Mouse (Mus musculus): ENCODE data around the gene Pacrg. TPM values are rescaled to one million over a fixed set of nuclear protein-coding genes. Genes with fewer than 3 reads are reported as not detected.

The Pacrg gene
- polyA plus RNA-seq, 1 experiment from 2014 or later = 1.0 TPM

DNA sequence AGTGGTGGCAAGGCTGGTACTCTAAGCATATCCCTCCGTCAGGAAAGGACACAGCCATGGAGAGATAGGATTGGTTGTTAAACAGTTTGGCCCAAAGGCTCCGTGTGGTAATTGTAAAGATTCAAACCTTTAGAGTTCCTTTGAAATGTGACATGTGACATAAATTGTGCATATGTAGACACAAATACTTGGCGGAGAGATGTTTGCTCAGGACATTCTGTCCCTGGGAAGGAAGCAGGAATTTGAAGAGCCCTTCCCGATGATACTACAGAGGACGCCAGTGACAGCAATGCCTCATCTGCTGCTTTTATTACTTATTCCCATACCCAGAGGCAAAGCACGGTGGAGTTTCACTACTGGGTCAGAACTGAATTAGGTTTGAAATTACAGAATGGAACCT, 374.6 kb downstream of the Pacrg start:
- WGBS = 73% methylated on average over 6 of the region's 6 CpGs
- H3K4me2 ChIP-seq = no peak overlapping the region
- H3K27me3 ChIP-seq = no peaks in the 10 kb centered on the region
- no peak overlapping the region for H3K9ac ChIP-seq
- no peak overlapping the region for H3K27ac ChIP-seq
- H3K36me3 ChIP-seq = no peaks in the 10 kb centered on the region
- H3K9me3 ChIP-seq (replicated peaks) = no peaks in the 10 kb centered on the region
- no peak for ATAC-seq (replicated peaks; ENCODE audit: insufficient number of reproducible peaks, insufficient read depth, low FRiP score, low read depth)
- no peak overlapping the region for H3K4me3 ChIP-seq
- H3K4me1 ChIP-seq (replicated peaks) = peaks cover 10% of the 10 kb centered on the region

DNA sequence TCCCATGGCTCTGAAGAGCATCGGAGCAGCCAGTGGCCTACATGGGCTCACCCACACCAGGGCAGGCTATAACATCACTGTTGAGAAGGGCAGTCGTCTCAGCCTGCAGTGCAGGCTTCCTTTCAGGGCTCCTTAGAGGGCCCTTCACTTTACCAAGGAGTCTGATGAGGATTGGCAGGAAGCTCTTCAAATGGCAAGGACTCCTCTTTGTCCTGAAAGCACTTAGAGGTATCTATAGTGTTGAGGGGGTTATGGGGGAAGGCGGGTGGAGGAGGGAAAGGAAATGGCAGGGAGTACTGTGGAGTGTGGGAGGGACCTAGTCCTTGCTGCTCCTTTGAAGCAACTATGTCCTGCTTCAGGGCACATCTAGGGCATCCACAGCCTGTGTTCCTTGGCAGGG, 375.4 kb downstream of the Pacrg start:
- WGBS = 71% methylated on average over 3 of the region's 3 CpGs
- Histone ChIP-seq H3K9me3 (replicated peaks) (no peaks in the 10 kb centered on the region), H3K4me1 (replicated peaks) (peaks cover 10% of the 10 kb centered on the region), H3K4me2 (no peak overlapping the region), H3K4me3 (no peak overlapping the region), H3K9ac (no peak overlapping the region), H3K36me3 (no peaks in the 10 kb centered on the region), H3K27me3 (no peaks in the 10 kb centered on the region), H3K27ac (no peak overlapping the region)
- no peak for ATAC-seq (replicated peaks; ENCODE audit: insufficient number of reproducible peaks, insufficient read depth, low FRiP score, low read depth)

DNA sequence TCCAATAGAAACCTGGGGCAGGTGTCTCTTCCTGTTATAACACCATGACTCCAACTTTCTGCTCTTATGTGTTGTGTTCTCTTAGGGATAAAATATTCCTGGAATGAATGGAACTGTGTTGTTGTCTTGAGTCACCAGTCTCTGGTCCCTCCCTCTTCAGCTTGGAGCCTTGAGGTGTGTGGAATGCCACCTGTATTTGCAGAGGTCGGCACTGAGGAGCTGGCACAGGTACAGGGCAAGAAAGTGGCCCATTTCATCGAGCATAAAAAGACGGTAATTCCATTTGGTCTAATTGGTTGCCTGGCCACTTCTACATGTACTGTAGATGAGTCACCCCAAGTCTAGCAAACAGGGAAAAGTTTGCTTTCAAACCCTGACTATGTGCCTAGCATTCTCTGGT, 376.5 kb downstream of the Pacrg start:
- WGBS = 85% methylated on average over 3 of the region's 3 CpGs
- ATAC-seq (replicated peaks; ENCODE audit: insufficient number of reproducible peaks, insufficient read depth, low FRiP score, low read depth) = no peak
- H3K27ac ChIP-seq = no peak overlapping the region

GRCm38 (mm10) chr17:10460916-10461315, 379.2 kb downstream of the Pacrg start:
- Histone ChIP-seq H3K4me3 (no peak overlapping the region), H3K4me2 (no peak overlapping the region), H3K9ac (no peak overlapping the region), H3K36me3 (no peaks in the 10 kb centered on the region), H3K27ac (no peak overlapping the region), H3K4me1 (replicated peaks) (peaks cover 9% of the 10 kb centered on the region), H3K9me3 (replicated peaks) (no peaks in the 10 kb centered on the region), H3K27me3 (no peaks in the 10 kb centered on the region)
- 87% methylated on average over 4 of the region's 4 CpGs for WGBS
- ATAC-seq (replicated peaks; ENCODE audit: insufficient number of reproducible peaks, insufficient read depth, low FRiP score, low read depth) = no peak

More for the DNA sequence above, 376.5 kb downstream of the Pacrg start:
- no peaks in the 10 kb centered on the region for H3K27me3 ChIP-seq
- no peaks in the 10 kb centered on the region for H3K9me3 ChIP-seq (replicated peaks)
- no peak overlapping the region for H3K4me3 ChIP-seq
- H3K4me2 ChIP-seq = no peak overlapping the region
- no peak overlapping the region for H3K9ac ChIP-seq
- H3K4me1 ChIP-seq (replicated peaks) = peaks cover 10% of the 10 kb centered on the region
- no peaks in the 10 kb centered on the region for H3K36me3 ChIP-seq

GRCm38 (mm10) chr17:10458743-10459142, 381.4 kb downstream of the Pacrg start:
- Histone ChIP-seq H3K36me3 (no peaks in the 10 kb centered on the region), H3K4me3 (no peak overlapping the region), H3K9ac (no peak overlapping the region), H3K9me3 (replicated peaks) (no peaks in the 10 kb centered on the region), H3K27ac (no peak overlapping the region), H3K27me3 (no peaks in the 10 kb centered on the region), H3K4me2 (no peak overlapping the region), H3K4me1 (replicated peaks) (0 out of 2 replicates have a peak, but pooled peaks cover 3% of the 10 kb centered on the region)
- ATAC-seq (replicated peaks; ENCODE audit: insufficient number of reproducible peaks, insufficient read depth, low FRiP score, low read depth) = no peak

- WGBS = 80% methylated on average over 4 of the region's 4 CpGs
- Histone ChIP-seq H3K9ac (no peak overlapping the region), H3K27ac (no peak overlapping the region), H3K4me3 (no peak overlapping the region), H3K9me3 (replicated peaks) (no peaks in the 10 kb centered on the region), H3K27me3 (no peaks in the 10 kb centered on the region), H3K36me3 (no peaks in the 10 kb centered on the region), H3K4me2 (no peak overlapping the region), H3K4me1 (replicated peaks) (peaks cover 8% of the 10 kb centered on the region)
- no peak for ATAC-seq (replicated peaks; ENCODE audit: insufficient number of reproducible peaks, insufficient read depth, low FRiP score, low read depth)
These were observed 383.7 kb downstream of the Pacrg start for GRCm38 (mm10) chr17:10456409-10456808.

- ATAC-seq (replicated peaks; ENCODE audit: insufficient number of reproducible peaks, insufficient read depth, low FRiP score, low read depth) = no peak
- no peak overlapping the region for H3K4me3 ChIP-seq
- WGBS = 77% methylated on average over 7 of the region's 7 CpGs
- H3K27me3 ChIP-seq = no peaks in the 10 kb centered on the region
- H3K4me2 ChIP-seq = no peak overlapping the region
- peaks cover 12% of the 10 kb centered on the region for H3K4me1 ChIP-seq (replicated peaks)
- no peak overlapping the region for H3K9ac ChIP-seq
- no peaks in the 10 kb centered on the region for H3K9me3 ChIP-seq (replicated peaks)
- no peak overlapping the region for H3K27ac ChIP-seq
- H3K36me3 ChIP-seq = no peaks in the 10 kb centered on the region
These were observed 384.1 kb downstream of the Pacrg start for GRCm38 (mm10) chr17:10455961-10456360.

- no peak for ATAC-seq (replicated peaks; ENCODE audit: insufficient number of reproducible peaks, insufficient read depth, low FRiP score, low read depth)
- 84% methylated on average over 8 of the region's 8 CpGs for WGBS
These were observed 385.7 kb downstream of the Pacrg start for GRCm38 (mm10) chr17:10454406-10454805.

DNA sequence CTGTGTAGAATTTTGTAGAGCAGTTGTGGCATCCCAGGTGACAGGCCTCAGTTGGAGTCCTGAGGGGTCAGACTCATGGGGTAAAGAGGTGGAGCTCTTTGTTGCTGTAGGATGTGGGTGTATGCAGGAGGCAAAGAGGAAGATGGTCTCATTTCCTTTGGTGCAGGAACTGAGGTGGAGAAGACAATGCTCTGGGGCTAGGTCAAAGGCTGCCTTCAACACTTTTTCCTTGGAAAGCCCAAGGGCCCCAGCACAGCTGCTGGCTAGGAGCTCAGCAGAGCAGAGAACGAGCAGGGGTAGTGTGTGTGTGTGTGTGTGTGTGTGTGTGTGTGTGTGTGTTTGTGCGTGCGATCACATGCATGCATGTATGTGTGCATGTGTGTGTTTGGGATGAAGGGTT, 387.3 kb downstream of the Pacrg start:
- H3K27me3 ChIP-seq = no peaks in the 10 kb centered on the region
- H3K4me3 ChIP-seq = no peak overlapping the region
- H3K9ac ChIP-seq = no peak overlapping the region
- WGBS = 79% methylated on average over 3 of the region's 3 CpGs
- H3K27ac ChIP-seq = peak overlapping the region; percentile 12; the same call in 1 of the 2 replicates
- ATAC-seq (replicated peaks; ENCODE audit: insufficient number of reproducible peaks, insufficient read depth, low FRiP score, low read depth) = no peak
- H3K4me1 ChIP-seq (replicated peaks) = peaks cover 40% of the 10 kb centered on the region
- H3K9me3 ChIP-seq (replicated peaks) = no peaks in the 10 kb centered on the region
- no peaks in the 10 kb centered on the region for H3K36me3 ChIP-seq
- H3K4me2 ChIP-seq = no peak overlapping the region

More at GRCm38 (mm10) chr17:10454406-10454805, 385.7 kb downstream of the Pacrg start:
- Histone ChIP-seq H3K27ac (no peak overlapping the region), H3K4me1 (replicated peaks) (peaks cover 27% of the 10 kb centered on the region), H3K4me2 (no peak overlapping the region), H3K4me3 (no peak overlapping the region), H3K36me3 (no peaks in the 10 kb centered on the region), H3K27me3 (no peaks in the 10 kb centered on the region), H3K9ac (no peak overlapping the region), H3K9me3 (replicated peaks) (no peaks in the 10 kb centered on the region)

DNA sequence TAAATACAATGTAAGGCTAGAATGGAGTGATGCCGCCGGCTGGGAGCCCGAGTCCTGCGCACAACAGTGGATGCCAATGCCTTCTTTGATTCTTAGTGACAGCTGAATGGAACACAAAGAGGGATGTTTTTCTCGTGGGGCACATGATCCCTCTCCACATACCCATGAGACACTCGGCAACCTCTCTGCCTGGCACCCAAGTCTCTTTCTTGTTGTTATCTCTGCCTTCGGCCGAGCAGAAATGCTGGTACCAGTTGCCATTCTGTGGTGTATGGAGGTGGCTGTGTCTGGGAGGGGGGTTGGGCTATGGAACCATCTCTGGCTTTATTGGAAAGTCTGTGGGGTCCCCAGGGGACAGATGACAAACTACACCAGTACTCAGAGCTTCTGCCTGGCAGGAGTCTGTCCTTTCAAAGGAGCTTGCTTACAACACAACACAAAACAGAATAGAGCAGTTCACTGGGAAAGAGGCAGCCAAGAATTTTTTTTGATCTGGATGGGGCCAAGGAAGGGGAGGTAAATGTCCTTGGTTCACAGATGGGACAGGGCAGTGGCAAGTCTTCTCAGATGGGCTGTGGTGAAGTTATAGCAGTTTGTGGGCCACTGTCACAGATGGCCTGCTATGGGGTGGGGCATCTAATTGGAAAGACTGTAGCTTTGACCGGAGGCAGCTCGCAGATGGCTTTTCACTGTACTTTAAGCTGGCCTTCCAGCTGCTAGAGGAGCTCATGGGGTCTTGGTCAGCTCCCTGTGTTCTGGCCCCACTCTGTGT, 388.6 kb downstream of the Pacrg start:
- Histone ChIP-seq H3K4me3 (no peak overlapping the region), H3K36me3 (no peaks in the 10 kb centered on the region), H3K9me3 (replicated peaks) (no peaks in the 10 kb centered on the region), H3K27me3 (no peaks in the 10 kb centered on the region), H3K27ac (peak overlapping the region; percentile 25; the same call in 1 of the 2 replicates), H3K4me1 (replicated peaks) (peaks cover 37% of the 10 kb centered on the region), H3K4me2 (no peak overlapping the region), H3K9ac (no peak overlapping the region)
- WGBS = 73% methylated on average over 10 of the region's 10 CpGs
- no peak for ATAC-seq (replicated peaks; ENCODE audit: insufficient number of reproducible peaks, insufficient read depth, low FRiP score, low read depth)

DNA sequence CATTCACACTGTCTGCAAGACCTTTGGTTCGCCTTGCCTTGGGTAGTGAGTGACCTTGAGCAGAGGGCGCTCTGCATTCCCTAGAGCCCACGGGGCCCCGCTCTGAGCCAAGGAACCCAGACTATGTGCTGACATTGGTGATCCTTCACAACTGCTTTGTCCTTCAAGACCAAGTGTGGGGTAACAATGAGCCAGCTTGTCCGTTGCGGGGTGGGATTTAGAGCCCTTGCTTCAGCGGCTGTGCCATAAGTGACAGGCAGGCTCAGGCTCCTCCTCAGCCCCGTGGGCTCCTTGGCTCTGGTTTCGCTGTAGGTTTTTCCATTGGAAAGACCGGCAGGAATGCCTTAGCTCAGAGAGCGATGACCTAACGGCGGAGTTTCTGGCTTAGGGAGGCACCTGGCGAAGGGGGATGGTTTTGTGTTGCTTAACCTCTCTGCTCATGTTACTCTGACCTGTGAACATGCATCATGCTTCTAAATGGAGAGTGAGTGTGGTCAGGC, 390.3 kb downstream of the Pacrg start:
- 45% methylated on average over 14 of the region's 14 CpGs for WGBS
- Histone ChIP-seq H3K4me1 (replicated peaks) (peaks cover 37% of the 10 kb centered on the region), H3K9me3 (replicated peaks) (no peaks in the 10 kb centered on the region), H3K4me2 (0 out of 2 replicates have a peak overlapping the region, but pooled peaks have one; percentile 12), H3K27ac (peak overlapping the region; percentile 83), H3K4me3 (no peak overlapping the region), H3K36me3 (no peaks in the 10 kb centered on the region), H3K27me3 (no peaks in the 10 kb centered on the region), H3K9ac (no peak overlapping the region)
- peak; percentile 57; the same call in 1 of the 2 replicates for ATAC-seq (replicated peaks; ENCODE audit: insufficient number of reproducible peaks, insufficient read depth, low FRiP score, low read depth)

- no peaks in the 10 kb centered on the region for H3K27me3 ChIP-seq
- no peak for ATAC-seq (replicated peaks; ENCODE audit: insufficient number of reproducible peaks, insufficient read depth, low FRiP score, low read depth)
- 47% methylated on average over 5 of the region's 5 CpGs for WGBS
- H3K36me3 ChIP-seq = no peaks in the 10 kb centered on the region
- H3K4me3 ChIP-seq = no peak overlapping the region
- H3K27ac ChIP-seq = peak overlapping the region; percentile 83; the same call in 1 of the 2 replicates
- H3K4me1 ChIP-seq (replicated peaks) = peaks cover 37% of the 10 kb centered on the region
- no peak overlapping the region for H3K9ac ChIP-seq
- no peak overlapping the region for H3K4me2 ChIP-seq
- no peaks in the 10 kb centered on the region for H3K9me3 ChIP-seq (replicated peaks)
These were observed 391.7 kb downstream of the Pacrg start for GRCm38 (mm10) chr17:10448417-10448816.

Measured in heart, embryonic 15.5 days (tissue).